Mouse (Mus musculus): ENCODE results near the gene Clec9a. TPM values are rescaled to one million over a fixed set of nuclear protein-coding genes. Genes with fewer than 3 reads are reported as not detected.
A peak's percentile ranks its signal among the peaks of the same experiment; 100 is the strongest.

The Clec9a gene
- polyA plus RNA-seq (2015; fragmentation: Nextera tagmentation; extraction: Ambion mirVana): 0.19 and 0.35 TPM in 2 replicates

DNA sequence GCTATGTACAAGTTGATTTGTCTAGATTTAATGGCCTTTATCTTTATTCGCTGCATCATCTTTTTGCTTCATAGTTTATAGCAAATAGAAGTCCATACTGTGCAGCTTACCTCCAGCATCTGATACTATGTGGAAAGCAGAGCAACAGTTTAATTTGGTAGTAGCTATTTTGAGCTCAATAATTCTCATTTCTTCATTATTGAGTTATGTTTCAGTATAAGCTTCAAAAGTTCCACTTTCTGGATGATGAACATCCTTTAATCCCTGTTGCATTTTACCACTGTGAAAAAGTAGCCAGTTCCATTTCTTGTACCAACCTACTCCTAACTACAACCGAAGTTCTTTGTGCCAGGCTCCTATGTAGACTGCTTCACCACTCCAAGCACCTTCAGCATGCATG, at the start of gene Clec9a:
Gene Clec9a (plus strand): TSS at position 301 of the 400 bp plus-strand sequence.
- H3K27ac ChIP-seq: no peak within 1 kb of the TSS
- no peaks in the 10 kb centered on the region for H3K36me3 ChIP-seq (replicated peaks)
- H3K9me3 ChIP-seq: no peaks in the 10 kb centered on the region
- no peak within 1 kb of the TSS for H3K4me2 ChIP-seq
- no peaks in the 10 kb centered on the region for H3K4me1 ChIP-seq
- no peak within 1 kb of the TSS for H3K9ac ChIP-seq
- no peak within 1 kb of the TSS for H3K4me3 ChIP-seq
- ATAC-seq (replicated peaks): no peak
- no peaks in the 10 kb centered on the region for H3K27me3 ChIP-seq (replicated peaks)
- 84% methylated on average over 2 of the region's 2 CpGs for WGBS

DNA sequence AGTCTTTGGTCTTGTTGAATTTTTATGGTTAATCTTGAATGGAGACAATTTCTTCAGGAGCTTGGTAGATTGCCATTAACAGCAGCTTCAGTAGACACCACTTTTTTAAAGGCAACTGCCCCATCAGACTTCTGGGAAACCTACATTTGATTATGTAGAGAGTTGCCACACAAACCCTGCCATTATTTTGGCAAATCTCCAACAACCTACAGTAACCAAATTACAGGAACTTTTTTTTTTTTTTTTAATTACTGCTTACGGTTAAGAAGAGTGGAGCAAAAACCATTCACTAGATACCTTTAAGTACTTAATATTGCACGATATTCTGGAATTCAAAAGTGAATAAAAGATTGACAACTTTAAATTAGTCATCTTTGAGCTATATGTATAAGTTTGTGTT, 49.1 kb upstream of the Clec9a start:
- no peak overlapping the region for H3K27ac ChIP-seq
- ATAC-seq (replicated peaks): no peak
- no peaks in the 10 kb centered on the region for H3K4me1 ChIP-seq
- no peaks in the 10 kb centered on the region for H3K27me3 ChIP-seq (replicated peaks)
- no peaks in the 10 kb centered on the region for H3K9me3 ChIP-seq
- WGBS: 91% methylated on average over 2 of the region's 2 CpGs
- H3K36me3 ChIP-seq (replicated peaks): no peaks in the 10 kb centered on the region
- no peak overlapping the region for H3K4me2 ChIP-seq
- no peak overlapping the region for H3K4me3 ChIP-seq
- no peak overlapping the region for H3K9ac ChIP-seq

DNA sequence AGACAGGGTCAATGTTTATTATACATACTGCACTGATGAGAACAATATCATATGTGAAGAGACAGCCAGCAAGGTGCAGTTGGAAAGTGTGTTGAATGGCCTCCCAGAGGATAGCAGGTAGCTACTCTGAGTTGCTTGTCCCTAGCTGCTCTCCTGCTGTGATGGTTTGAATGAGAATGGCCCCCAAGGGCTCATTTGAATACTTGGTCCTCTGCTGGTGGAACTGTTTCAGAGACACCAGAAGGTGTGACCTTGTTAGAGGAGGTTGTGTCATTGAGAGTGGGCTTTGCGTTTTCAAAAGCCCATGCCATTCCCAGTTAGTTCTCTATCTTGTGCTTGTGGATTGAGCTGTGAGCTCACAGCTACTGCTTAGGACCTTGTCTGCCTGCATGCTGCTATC, 44.7 kb upstream of the Clec9a start:
- no peaks in the 10 kb centered on the region for H3K4me1 ChIP-seq
- H3K27me3 ChIP-seq (replicated peaks): no peaks in the 10 kb centered on the region
- H3K4me2 ChIP-seq: no peak overlapping the region
- no peak for ATAC-seq (replicated peaks)
- WGBS: 48% methylated on average over 1 of the region's 1 CpGs
- H3K9ac ChIP-seq: no peak overlapping the region
- H3K27ac ChIP-seq: no peak overlapping the region
- H3K9me3 ChIP-seq: no peaks in the 10 kb centered on the region
- H3K4me3 ChIP-seq: no peak overlapping the region
- H3K36me3 ChIP-seq (replicated peaks): no peaks in the 10 kb centered on the region

DNA sequence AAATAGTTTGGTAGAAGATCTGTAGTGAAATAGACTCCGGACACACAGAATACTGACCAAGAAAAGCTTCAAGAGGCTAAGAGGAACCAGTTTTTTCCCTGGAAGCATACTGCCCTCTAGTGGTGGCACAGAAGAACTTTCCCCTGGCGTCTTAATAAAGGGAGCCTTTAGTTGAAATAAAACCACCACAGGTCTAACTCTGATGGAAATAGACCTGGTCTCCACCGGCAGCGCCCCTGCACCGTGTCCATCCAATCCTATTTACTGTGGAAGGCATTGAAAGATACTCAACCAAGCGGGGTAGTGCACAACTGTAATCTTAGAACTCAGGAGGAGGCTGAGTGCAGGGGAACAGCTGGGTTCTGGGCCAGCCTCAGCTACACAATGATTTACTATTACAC, 42.7 kb upstream of the Clec9a start:
- no peak overlapping the region for H3K4me3 ChIP-seq
- H3K36me3 ChIP-seq (replicated peaks): no peaks in the 10 kb centered on the region
- no peak overlapping the region for H3K4me2 ChIP-seq
- 15% methylated on average over 6 of the region's 6 CpGs for WGBS
- ATAC-seq (replicated peaks): peak; percentile 83
- no peak overlapping the region for H3K9ac ChIP-seq
- no peaks in the 10 kb centered on the region for H3K4me1 ChIP-seq
- H3K9me3 ChIP-seq: no peaks in the 10 kb centered on the region
- no peak overlapping the region for H3K27ac ChIP-seq
- no peaks in the 10 kb centered on the region for H3K27me3 ChIP-seq (replicated peaks)

DNA sequence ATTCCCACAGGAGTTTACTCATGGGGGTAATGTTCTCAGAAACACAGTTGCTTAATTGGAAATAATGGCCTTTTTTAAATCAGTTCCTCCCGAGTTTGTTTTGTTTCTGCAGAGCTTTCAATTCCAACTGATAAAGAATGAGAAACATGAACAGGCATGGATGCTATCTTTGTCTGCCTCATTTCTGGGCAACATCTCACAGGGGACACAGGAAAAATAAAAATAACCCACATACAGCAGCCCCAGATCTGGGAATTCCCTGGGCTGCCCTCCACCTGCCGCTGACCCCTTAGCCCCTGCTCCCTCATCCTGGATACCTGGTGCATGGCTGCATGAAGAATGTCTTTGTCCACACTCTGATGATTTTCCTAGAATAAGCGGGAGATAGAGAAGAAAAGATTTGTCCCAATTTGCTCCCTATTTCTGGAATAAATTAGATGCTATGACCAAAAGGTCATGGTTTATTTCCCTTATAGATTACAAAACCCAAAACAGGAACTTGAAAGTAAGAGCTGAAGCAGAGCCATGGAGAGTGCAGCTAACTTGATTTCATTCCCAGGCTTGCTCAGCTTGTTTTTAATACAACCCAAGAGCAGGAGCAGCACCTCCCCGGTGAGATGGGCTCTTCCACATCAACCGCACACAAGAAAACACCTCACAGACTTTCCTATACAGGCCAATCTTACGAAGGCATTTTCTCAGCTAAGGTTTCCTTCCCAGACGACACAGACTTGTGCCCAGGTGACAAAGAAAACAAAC, 39.1 kb upstream of the Clec9a start:
- no peak for ATAC-seq (replicated peaks)
- no peak overlapping the region for H3K9ac ChIP-seq
- H3K4me3 ChIP-seq: no peak overlapping the region
- WGBS: 74% methylated on average over 7 of the region's 7 CpGs
- no peaks in the 10 kb centered on the region for H3K4me1 ChIP-seq
- H3K4me2 ChIP-seq: no peak overlapping the region
- no peak overlapping the region for H3K27ac ChIP-seq
- no peaks in the 10 kb centered on the region for H3K9me3 ChIP-seq
- no peaks in the 10 kb centered on the region for H3K36me3 ChIP-seq (replicated peaks)
- no peaks in the 10 kb centered on the region for H3K27me3 ChIP-seq (replicated peaks)

DNA sequence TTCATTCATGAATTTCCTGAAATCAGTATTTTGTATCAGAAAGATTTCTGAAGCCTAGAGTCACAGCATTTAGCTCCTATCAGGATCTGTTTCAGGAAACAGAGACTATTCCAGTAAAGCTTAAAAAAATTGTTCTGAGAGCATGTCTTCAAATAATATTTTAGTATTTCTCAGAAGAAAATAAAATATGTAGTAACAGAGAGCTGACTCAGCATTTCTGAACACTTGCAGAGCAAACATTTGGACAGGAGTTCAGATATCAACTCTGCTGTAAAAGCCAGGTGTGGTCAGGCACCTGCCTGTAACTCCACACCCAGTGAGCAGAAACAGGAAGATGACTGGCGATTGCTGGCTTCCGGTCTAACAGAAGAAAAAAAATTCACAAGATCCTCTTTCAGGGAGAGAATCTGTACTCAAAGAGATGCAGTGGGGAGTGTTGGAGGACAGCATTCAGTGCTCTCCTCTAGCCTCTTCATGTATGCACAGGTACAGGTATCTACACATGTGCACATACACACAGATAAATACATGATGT, 33.7 kb upstream of the Clec9a start:
- Histone ChIP-seq H3K27me3 (replicated peaks) (no peaks in the 10 kb centered on the region), H3K36me3 (replicated peaks) (no peaks in the 10 kb centered on the region), H3K4me3 (no peak overlapping the region), H3K4me1 (no peaks in the 10 kb centered on the region), H3K27ac (no peak overlapping the region), H3K9ac (no peak overlapping the region), H3K9me3 (no peaks in the 10 kb centered on the region), H3K4me2 (no peak overlapping the region)
- no peak for ATAC-seq (replicated peaks)
- 86% methylated on average over 2 of the region's 2 CpGs for WGBS

DNA sequence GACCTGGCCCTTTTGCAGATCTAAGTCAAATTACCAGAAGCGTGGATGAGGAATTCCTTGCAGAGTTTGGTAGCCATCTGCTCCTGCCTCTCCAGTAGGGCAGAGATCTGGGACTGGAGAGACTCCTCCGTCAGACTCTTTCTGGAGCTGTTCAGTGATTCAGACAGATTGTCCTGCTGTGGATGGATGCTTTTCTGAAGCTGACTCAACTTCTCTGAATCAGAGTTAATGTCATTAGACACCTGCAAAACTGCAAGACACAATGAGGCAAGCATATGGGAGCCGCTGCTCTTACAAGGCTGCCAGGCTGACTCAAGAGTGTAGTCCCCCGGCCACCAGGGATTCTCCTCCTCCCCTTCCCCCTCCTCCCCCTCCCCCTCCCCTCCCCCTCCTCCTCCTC, 28.2 kb upstream of the Clec9a start:
- Histone ChIP-seq H3K27me3 (replicated peaks) (no peaks in the 10 kb centered on the region), H3K27ac (no peak overlapping the region), H3K36me3 (replicated peaks) (no peaks in the 10 kb centered on the region), H3K9ac (no peak overlapping the region), H3K4me1 (no peaks in the 10 kb centered on the region), H3K9me3 (no peaks in the 10 kb centered on the region), H3K4me2 (no peak overlapping the region), H3K4me3 (no peak overlapping the region)
- ATAC-seq (replicated peaks): no peak
- WGBS: 63% methylated on average over 4 of the region's 4 CpGs

DNA sequence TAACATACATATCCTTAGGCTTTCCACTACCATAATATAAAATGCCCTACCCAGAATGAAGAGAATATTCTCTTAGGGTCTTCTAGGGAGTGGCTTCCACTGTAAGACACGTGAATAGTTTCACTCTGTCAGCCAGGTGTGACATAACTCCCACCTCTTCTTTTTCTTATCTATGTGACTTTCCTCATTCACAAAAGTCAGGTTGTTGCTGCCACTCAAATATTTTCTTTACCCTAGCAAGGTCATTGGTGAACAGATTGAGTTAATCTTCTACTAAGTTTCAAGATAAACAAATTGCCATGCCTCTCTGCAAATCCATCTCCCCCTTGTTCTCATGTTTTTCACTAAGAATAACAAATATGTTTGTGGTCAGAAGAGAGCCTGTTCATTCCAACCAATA, 26.9 kb upstream of the Clec9a start:
- H3K9me3 ChIP-seq: no peaks in the 10 kb centered on the region
- no peak overlapping the region for H3K4me3 ChIP-seq
- no peak overlapping the region for H3K27ac ChIP-seq
- no peaks in the 10 kb centered on the region for H3K36me3 ChIP-seq (replicated peaks)
- H3K9ac ChIP-seq: no peak overlapping the region
- ATAC-seq (replicated peaks): no peak
- H3K4me1 ChIP-seq: no peaks in the 10 kb centered on the region
- H3K27me3 ChIP-seq (replicated peaks): no peaks in the 10 kb centered on the region
- 71% methylated on average over 1 of the region's 1 CpGs for WGBS
- no peak overlapping the region for H3K4me2 ChIP-seq

DNA sequence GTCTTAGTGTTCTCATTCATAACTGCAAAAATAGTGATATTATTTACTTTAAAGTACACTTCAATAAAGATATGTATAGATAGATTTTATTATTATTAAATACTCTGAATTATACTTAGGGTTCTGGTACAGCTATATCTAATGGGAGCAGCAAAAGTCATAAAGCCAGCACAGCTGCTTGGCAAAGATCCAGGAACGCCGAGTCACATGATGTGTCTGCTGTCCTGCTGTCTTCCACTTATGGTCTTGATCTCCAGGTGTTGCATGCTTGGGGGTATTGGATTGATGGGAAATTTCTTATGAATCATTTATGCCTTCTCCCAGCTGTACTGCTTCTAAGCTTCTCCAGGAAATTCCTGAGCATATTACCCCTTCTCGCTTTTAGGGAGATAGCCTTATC, 25.2 kb upstream of the Clec9a start:
- Histone ChIP-seq H3K36me3 (replicated peaks) (no peaks in the 10 kb centered on the region), H3K9ac (no peak overlapping the region), H3K9me3 (no peaks in the 10 kb centered on the region), H3K4me2 (no peak overlapping the region), H3K4me3 (no peak overlapping the region), H3K27me3 (replicated peaks) (no peaks in the 10 kb centered on the region), H3K4me1 (no peaks in the 10 kb centered on the region), H3K27ac (no peak overlapping the region)
- ATAC-seq (replicated peaks): no peak
- 88% methylated on average over 3 of the region's 3 CpGs for WGBS

DNA sequence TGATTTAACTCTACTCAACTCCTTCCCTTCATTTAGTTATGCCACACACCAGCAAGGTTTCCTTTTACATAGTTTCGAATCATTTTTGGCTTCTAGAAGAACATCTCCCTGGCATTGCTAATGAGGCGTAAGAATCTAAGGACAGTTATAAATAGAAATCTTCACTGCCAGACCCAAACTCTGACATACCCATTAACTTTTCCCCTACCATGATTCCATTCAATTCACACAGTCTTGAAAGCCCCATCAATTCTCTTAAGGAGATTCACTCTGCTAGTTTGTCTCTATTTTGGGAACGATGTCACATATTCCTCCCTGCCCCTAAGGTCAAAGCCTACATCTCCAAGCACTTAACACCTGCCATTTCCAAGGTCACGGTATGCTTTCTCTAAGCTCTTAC, 23.7 kb upstream of the Clec9a start:
- Histone ChIP-seq H3K27me3 (replicated peaks) (no peaks in the 10 kb centered on the region), H3K4me2 (no peak overlapping the region), H3K27ac (no peak overlapping the region), H3K4me1 (no peaks in the 10 kb centered on the region), H3K9ac (no peak overlapping the region), H3K36me3 (replicated peaks) (no peaks in the 10 kb centered on the region), H3K4me3 (no peak overlapping the region), H3K9me3 (no peaks in the 10 kb centered on the region)
- WGBS: 75% methylated on average over 4 of the region's 4 CpGs
- no peak for ATAC-seq (replicated peaks)

DNA sequence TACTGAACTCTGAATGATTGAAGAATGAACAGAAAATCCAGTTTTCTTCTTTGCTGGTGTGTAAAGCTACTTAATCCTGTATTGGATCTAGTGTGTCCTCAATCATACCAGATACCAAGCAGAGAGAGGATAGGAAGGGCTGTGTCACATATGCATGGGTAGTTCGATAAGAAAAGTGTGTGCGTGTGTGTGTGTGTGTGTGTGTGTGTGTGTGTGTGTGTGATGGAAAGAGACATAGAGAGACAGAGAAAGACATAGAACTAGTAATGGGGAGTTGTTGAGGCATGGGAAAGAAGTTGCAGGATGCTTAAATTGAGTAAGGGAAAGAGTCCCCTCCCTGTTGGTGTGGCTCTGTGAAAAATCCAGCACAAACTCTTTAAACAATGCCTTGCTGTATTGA, 22.9 kb upstream of the Clec9a start, which contains the start of gene Clec12b:
Gene Clec12b (minus strand): TSS at position 101 of the 400 bp plus-strand sequence.
- Histone ChIP-seq H3K36me3 (replicated peaks) (no peaks in the 10 kb centered on the region), H3K4me3 (no peak within 1 kb of the TSS), H3K9me3 (no peaks in the 10 kb centered on the region), H3K4me1 (no peaks in the 10 kb centered on the region), H3K4me2 (no peak within 1 kb of the TSS), H3K9ac (no peak within 1 kb of the TSS), H3K27ac (no peak within 1 kb of the TSS), H3K27me3 (replicated peaks) (no peaks in the 10 kb centered on the region)
- ATAC-seq (replicated peaks): no peak
- WGBS: 79% methylated on average over 2 of the region's 2 CpGs

DNA sequence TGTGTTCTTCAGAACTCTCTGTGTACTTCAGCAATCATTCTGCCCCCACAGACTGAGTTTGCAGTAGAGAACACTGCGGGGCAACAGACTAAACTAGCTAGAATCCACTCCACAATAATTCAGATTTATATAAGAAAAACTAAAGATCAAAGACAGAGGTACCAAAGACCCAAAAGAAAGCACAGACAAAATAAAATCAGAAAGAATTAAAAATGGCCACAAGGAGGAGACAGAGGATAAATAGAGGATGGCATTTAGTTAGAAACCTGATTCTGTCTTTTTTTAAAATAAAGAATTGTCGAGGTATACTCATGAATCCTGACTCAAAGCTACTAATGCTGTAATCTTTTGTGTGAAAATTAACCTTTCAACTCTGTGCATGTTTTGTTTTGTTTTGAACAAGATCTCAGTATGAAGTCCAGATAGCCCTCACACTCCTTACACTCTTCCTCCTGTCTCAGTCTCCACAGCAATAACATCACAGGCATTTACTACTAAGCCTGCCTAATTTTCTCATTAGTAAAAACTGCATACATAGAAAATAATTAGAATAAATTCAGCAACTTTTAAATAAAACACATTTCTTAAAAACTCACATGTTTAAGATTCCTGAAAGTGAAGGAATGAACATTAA, 15.5 kb upstream of the Clec9a start:
- Histone ChIP-seq H3K36me3 (replicated peaks) (no peaks in the 10 kb centered on the region), H3K9me3 (no peaks in the 10 kb centered on the region), H3K27me3 (replicated peaks) (no peaks in the 10 kb centered on the region), H3K9ac (no peak overlapping the region), H3K4me2 (no peak overlapping the region), H3K27ac (no peak overlapping the region), H3K4me1 (no peaks in the 10 kb centered on the region), H3K4me3 (no peak overlapping the region)
- 29% methylated on average over 2 of the region's 2 CpGs for WGBS
- ATAC-seq (replicated peaks): peak; percentile 75

DNA sequence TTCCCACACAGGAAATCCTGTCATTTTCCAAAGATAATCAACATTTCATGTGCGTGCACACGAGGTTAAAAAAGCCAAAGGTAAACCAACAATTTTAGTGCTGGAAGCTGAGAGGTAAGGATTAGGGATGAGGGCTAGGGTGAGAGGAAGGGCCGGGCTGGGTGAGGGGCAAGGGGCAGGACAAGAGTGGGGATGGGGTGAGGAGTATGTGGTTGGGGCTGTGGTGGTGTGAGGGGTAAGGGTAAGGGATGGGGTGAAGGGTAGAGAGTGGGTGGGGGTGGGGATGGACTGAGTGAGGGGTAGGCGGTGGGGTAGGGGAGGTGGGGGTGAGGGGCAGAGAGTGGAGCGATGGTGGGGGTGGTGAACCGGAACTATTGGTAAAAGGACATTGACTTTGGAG, 14.9 kb upstream of the Clec9a start:
- Histone ChIP-seq H3K27ac (no peak overlapping the region), H3K27me3 (replicated peaks) (no peaks in the 10 kb centered on the region), H3K4me2 (no peak overlapping the region), H3K36me3 (replicated peaks) (no peaks in the 10 kb centered on the region), H3K9me3 (no peaks in the 10 kb centered on the region), H3K4me3 (no peak overlapping the region), H3K4me1 (no peaks in the 10 kb centered on the region), H3K9ac (no peak overlapping the region)
- WGBS: 84% methylated on average over 6 of the region's 6 CpGs
- peak; percentile 87 for ATAC-seq (replicated peaks)
